Mouse (Mus musculus): Measurements from ENCODE around the gene Mthfd1.

Gene Mthfd1

DNA sequence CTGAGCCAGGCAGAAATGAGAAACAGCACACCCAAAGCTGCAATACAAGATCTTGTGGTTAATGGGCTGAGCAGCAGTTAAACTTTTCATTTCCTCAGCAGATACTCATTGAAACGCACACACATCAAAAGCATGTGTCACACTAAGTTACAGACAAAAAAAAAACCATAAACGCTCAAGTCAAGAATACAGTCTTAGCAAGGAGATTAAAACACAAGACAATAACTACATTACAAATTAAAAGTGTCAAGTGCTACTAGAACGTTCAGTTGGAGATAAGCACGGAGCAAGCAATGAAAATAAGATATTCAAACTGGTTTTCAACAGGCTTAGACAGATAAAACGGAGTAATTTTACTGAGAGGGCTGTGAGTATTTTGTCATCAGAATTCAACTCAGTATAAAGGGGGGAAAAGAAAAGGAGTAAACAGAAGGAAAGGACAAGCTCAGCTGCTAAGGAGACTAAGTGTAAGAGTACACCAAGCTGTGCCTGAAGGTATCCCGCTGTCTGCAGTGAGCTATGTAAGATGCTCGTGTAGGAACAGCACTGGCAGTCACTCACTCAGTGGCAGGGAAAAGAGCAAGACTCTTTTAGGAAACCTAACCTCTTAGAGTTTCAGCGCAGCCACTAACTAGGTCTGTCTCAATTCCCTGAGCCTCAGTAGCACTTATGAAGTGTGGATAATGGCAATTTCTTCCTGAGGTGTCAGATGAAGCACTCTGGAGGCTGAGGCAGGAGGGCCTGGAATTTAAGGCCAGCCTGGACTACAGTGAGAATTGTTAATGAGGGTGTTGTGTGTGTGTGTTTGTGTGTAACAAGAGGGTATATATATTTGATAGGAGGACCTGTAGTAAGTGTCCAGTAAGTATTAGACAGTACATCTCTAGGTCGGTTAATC is 106.6 kb downstream of the Mthfd1 start:
- DNase-seq: no peak

DNA sequence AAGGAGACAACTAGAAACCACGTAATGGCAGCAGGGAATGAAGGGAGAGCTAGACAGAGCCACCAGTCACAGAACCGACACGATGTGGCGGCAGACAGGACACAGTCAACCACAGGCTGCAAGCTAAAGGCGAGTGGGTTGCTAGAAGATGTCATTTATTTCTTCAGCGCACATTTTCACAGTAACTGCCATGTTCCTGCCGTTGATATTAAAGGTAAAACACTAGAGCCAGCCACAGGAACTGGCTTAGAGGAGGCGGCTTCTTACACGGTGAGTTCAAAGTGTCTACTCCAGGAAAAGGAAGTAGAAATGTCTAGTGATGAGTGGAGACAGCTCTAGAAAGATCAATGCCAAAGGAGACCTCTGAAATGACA is 107.2 kb downstream of the Mthfd1 start:
- no peak for DNase-seq

DNA sequence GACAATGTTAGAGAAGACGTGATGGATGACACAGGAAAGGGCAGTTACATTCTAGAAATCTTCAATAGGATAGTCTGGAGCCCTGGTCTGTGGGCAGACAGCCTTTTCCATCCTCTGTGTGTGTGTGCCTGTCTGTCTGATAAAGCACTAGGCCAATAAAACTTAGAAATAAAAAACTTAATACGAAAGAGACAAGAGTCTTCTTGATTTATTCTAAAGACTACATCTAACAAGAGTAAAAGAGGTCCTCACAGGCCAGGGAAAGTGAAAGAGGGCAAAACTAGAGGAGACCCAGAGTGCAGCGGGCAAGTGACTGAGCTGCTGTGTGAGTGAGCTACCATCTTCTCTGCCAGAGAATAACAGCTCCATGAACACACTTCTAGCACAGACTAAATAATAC is 111.2 kb downstream of the Mthfd1 start:
- no peak for DNase-seq

DNA sequence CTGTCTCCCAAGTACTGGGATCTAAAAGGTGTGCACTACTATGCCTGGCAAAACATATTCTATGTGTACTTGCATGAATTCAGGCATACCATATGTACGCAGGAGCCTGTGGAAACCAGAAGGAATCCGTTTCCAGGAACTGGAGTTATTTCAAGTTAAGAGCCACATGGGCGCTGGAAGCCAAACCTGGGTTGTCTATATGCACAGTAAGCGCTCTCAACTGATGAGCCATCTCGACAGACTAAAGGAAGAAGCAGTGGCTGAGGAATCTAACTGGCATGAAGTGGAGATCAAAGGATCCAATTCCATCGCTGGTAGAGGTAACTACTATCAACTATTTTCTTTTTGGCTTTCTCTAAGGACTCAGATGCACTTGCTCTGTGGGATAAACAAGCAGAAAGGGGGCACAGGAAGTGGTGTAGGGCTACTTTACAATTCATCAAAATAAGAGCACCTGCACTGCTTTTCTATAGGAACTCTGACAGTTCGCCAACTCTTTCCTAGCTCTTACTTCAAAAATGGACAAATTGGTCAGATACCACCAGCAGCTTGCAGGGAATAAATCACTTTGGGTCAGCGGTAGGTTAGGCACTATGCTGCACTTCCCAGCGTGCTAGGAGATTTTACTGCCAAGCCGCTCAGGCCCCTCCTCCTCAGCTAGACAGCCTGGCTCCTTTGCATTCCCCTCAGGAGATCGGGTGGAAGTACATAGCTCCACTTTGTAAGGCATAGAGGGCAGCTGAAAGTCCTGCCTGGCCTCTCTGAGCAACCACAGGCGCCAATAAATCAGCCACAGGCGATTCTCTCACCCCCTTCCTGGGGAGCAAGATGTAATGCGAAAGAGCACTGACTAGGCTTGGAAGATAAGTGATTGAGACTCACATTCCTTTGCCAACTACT is 112.2 kb downstream of the Mthfd1 start:
- no peak for DNase-seq

DNA sequence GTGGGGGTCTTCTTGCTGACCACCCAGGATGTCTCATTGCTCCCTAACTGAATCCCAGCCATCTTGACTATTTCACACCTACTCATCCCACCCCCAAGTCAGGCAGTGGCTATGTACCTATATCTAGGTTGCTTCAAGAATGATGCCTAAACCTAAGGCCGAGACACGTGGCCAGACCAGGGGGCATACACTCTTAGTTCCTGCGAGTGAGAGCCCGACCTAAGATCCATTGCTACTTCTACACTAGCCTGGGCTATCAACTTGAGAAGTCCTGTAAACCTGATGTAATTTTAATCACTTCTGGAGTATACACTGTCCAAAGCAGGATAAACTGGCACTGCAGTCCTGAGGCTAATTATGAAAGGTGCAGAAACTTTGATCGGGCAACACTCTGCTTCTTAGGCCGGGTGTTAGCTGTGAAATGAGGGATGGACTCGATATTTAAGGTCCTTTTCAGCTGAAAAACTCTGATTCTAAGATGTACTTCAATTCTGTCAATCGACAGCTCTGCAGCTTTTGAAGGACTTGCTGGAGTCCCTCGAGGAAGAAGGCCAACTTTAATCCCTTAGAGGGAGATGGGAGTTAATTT is 113.2 kb downstream of the Mthfd1 start:
- DNase-seq: no peak

DNA sequence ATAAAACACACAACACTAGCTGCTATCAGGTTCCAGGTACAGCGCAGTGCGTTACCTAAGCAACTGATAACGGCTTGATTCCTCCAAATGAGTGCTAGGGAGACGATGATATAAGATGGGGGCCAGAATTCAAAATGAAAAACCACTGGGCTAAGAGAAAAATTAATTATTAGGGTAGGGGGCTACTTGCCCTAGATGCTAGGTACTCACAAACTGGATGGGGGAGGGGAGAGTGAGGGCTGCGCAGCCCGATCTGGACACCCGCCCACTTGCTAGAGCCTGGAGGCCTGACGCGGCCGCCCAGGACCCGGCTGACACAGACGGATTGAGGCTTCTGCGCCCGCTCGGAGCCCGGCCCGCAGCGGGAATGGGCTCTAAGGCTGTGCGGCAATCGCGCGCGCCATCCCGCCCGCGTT is 113.7 kb downstream of the Mthfd1 start:
- DNase-seq: peak; percentile 54
